Comparison of ENCODE assay signal across 18 mouse cellular contexts in genomic region chr14:28512805-28513590, GRCm38 (mm10). TPM values are rescaled to one million over a fixed set of nuclear protein-coding genes. Genes with fewer than 3 reads are reported as not detected.
DNase-seq lines count a peak whose midpoint lies in the region; ATAC-seq and TF ChIP-seq lines count a peak whose summit lies in the region.
"Had no signal": no experiment of that assay in that cellular context is flagged by ENCODE, and none has a peak within 500 bp of the region (broad histone marks: within the 10 kb centered on the region; RNA-seq: fewer than 3 reads in every experiment).

No protein-coding gene starts in this region.

- H3K4me3 ChIP-seq in intestine, embryonic 15.5 days (replicated peaks) = no peak overlapping the region
- no peak overlapping the region for H3K4me3 ChIP-seq in intestine, postnatal 0 days (ENCODE audit: low read depth, low read length)
- H3K4me3 ChIP-seq in embryonic facial prominence, embryonic 10.5 days = peak overlapping the region; percentile 79; the same call in 1 of the 2 replicates
- H3K4me3 ChIP-seq in hindbrain, embryonic 12.5 days = peak overlapping the region; percentile 65
- peak overlapping the region; percentile 89 for H3K4me3 ChIP-seq in limb, embryonic 13.5 days
- H3K4me3 ChIP-seq: gastrocnemius, adult 2 months had no signal

- H3K4me1 ChIP-seq in intestine, embryonic 15.5 days (replicated peaks) = peaks cover 11% of the 10 kb centered on the region; the same call in 1 of the 2 replicates
- H3K4me1 ChIP-seq in intestine, postnatal 0 days (replicated peaks; ENCODE audit: control insufficient read depth, insufficient read depth, low read length) = 0 out of 2 replicates have a peak, but pooled peaks cover 6% of the 10 kb centered on the region
- peaks cover 79% of the 10 kb centered on the region for H3K4me1 ChIP-seq in embryonic facial prominence, embryonic 10.5 days
- H3K4me1 ChIP-seq in hindbrain, embryonic 12.5 days = peaks cover 52% of the 10 kb centered on the region
- H3K4me1 ChIP-seq in limb, embryonic 13.5 days = peaks cover 70% of the 10 kb centered on the region

- H3K36me3 ChIP-seq in intestine, embryonic 15.5 days = no peaks in the 10 kb centered on the region
- no peaks in the 10 kb centered on the region for H3K36me3 ChIP-seq in intestine, postnatal 0 days (ENCODE audit: control insufficient read depth, insufficient read depth)
- peaks cover 57% of the 10 kb centered on the region for H3K36me3 ChIP-seq in embryonic facial prominence, embryonic 10.5 days (replicated peaks)
- H3K36me3 ChIP-seq in hindbrain, embryonic 12.5 days = no peaks in the 10 kb centered on the region
- peaks cover 45% of the 10 kb centered on the region for H3K36me3 ChIP-seq in limb, embryonic 13.5 days

- no peak overlapping the region for H3K27ac ChIP-seq in intestine, embryonic 15.5 days
- no peak overlapping the region for H3K27ac ChIP-seq in intestine, postnatal 0 days (ENCODE audit: low read depth, low read length)
- no peak overlapping the region for H3K27ac ChIP-seq in embryonic facial prominence, embryonic 10.5 days (replicated peaks)
- 0 out of 2 replicates have a peak overlapping the region, but pooled peaks have one; percentile 14 for H3K27ac ChIP-seq in hindbrain, embryonic 12.5 days
- peak overlapping the region; percentile 35; the same call in 1 of the 2 replicates for H3K27ac ChIP-seq in limb, embryonic 13.5 days
- H3K27ac ChIP-seq: gastrocnemius, adult 2 months; macrophage had no signal

- no peak overlapping the region for H3K9ac ChIP-seq in intestine, embryonic 15.5 days
- no peak overlapping the region for H3K9ac ChIP-seq in intestine, postnatal 0 days (ENCODE audit: low read depth, low read length)
- no peak overlapping the region; the same call in 1 of the 2 replicates for H3K9ac ChIP-seq in hindbrain, embryonic 12.5 days
- H3K9ac ChIP-seq in limb, embryonic 13.5 days = peak overlapping the region; percentile 99

- no peaks in the 10 kb centered on the region for H3K9me3 ChIP-seq in intestine, embryonic 15.5 days
- no peaks in the 10 kb centered on the region for H3K9me3 ChIP-seq in intestine, postnatal 0 days (ENCODE audit: control insufficient read depth)
- H3K9me3 ChIP-seq in embryonic facial prominence, embryonic 10.5 days = no peaks in the 10 kb centered on the region
- no peaks in the 10 kb centered on the region for H3K9me3 ChIP-seq in hindbrain, embryonic 12.5 days (replicated peaks)
- no peaks in the 10 kb centered on the region for H3K9me3 ChIP-seq in limb, embryonic 13.5 days

- peak overlapping the region; percentile 31 for H3K4me2 ChIP-seq in intestine, embryonic 15.5 days (replicated peaks)
- H3K4me2 ChIP-seq in intestine, postnatal 0 days (replicated peaks; ENCODE audit: low read depth) = no peak overlapping the region
- H3K4me2 ChIP-seq in hindbrain, embryonic 12.5 days (replicated peaks) = peak overlapping the region; percentile 87
- peak overlapping the region; percentile 90 for H3K4me2 ChIP-seq in limb, embryonic 13.5 days (replicated peaks)

- TF ChIP-seq CTCF in intestine, postnatal 0 days (IDR thresholded peaks at IDR 0.05; ENCODE audit: low read depth) = no peak

- no peak for DNase-seq in embryonic facial prominence, embryonic 10.5 days (ENCODE audit: low spot score)
- DNase-seq in kidney, adult 18-20 months = no peak
- DNase-seq in T-cell, adult 2 months (ENCODE audit: low spot score) = no peak
- DNase-seq: cerebellum, postnatal 25 days; gastrocnemius, adult 2 months; heart, adult 18-20 months; kidney, adult 8-10 months; kidney, postnatal 4 days; layer of hippocampus, postnatal 36 days; lung, adult 2 months had no signal

- peaks cover 23% of the 10 kb centered on the region for H3K27me3 ChIP-seq in intestine, embryonic 15.5 days (replicated peaks)
- H3K27me3 ChIP-seq in intestine, postnatal 0 days (replicated peaks; ENCODE audit: control insufficient read depth, insufficient read depth, low read length) = peaks cover 48% of the 10 kb centered on the region
- H3K27me3 ChIP-seq in embryonic facial prominence, embryonic 10.5 days (replicated peaks; ENCODE audit: low read depth, poor library complexity, severe bottlenecking) = peaks cover 53% of the 10 kb centered on the region
- peaks cover 20% of the 10 kb centered on the region for H3K27me3 ChIP-seq in hindbrain, embryonic 12.5 days
- 0 out of 2 replicates have a peak, but pooled peaks cover 3% of the 10 kb centered on the region for H3K27me3 ChIP-seq in limb, embryonic 13.5 days
- H3K27me3 ChIP-seq: Patski had no signal

- ATAC-seq in intestine, embryonic 15.5 days = no peak
- ATAC-seq in intestine, postnatal 0 days = no peak
- ATAC-seq in hindbrain, embryonic 12.5 days (ENCODE audit: low FRiP score) = no peak
- no peak for ATAC-seq in limb, embryonic 13.5 days (ENCODE audit: low FRiP score, low read depth)
- no peak for ATAC-seq in inflammation-experienced regulatory T-cells, adult 6 months
- ATAC-seq: forebrain, embryonic 14.5 days; Patski had no signal

- WGBS in intestine, embryonic 15.5 days = 82% methylated on average over 5 of the region's 5 CpGs
- WGBS in intestine, postnatal 0 days = 90% methylated on average over 5 of the region's 5 CpGs
- 73% methylated on average over 5 of the region's 5 CpGs for WGBS in embryonic facial prominence, embryonic 10.5 days
- 53% methylated on average over 5 of the region's 5 CpGs for WGBS in hindbrain, embryonic 12.5 days
- WGBS in limb, embryonic 13.5 days = 67% methylated on average over 5 of the region's 5 CpGs

RNA-seq across cellular contexts. Expression of gene Wnt5a, which starts 8.4 kb away (rescaled TPM):
- polyA plus RNA-seq in intestine, embryonic 15.5 days (2015; fragmentation: Nextera tagmentation; extraction: Ambion mirVana) = 23.2 and 27.4 TPM in 2 replicates
- 11.6 and 12.0 TPM in 2 replicates for polyA plus RNA-seq in intestine, postnatal 0 days (2015; fragmentation: Nextera tagmentation; extraction: Ambion mirVana)
- polyA plus RNA-seq in embryonic facial prominence, embryonic 10.5 days (2016; fragmentation: Nextera tagmentation; extraction: Ambion mirVana) = 37.2 and 40.4 TPM in 2 replicates
- polyA plus RNA-seq in hindbrain, embryonic 12.5 days (2016; fragmentation: Nextera tagmentation; extraction: Ambion mirVana) = 55.4 and 72.7 TPM in 2 replicates
- polyA plus RNA-seq in limb, embryonic 13.5 days (2015; fragmentation: Nextera tagmentation; extraction: Ambion mirVana) = 137 and 154 TPM in 2 replicates
- polyA plus RNA-seq in inflammation-experienced regulatory T-cells, adult 6 months (2017; shearing (Covaris generic)) = not detected
- polyA plus RNA-seq: macrophage had no signal

Comparison
In these comparisons a context has a peak if more than half of its experiments do, and no peak if none do; other contexts are left out.
1. H3K27ac ChIP-seq: peak in hindbrain, embryonic 12.5 days (single experiment) and limb, embryonic 13.5 days (single experiment); none in intestine, embryonic 15.5 days (single experiment), intestine, postnatal 0 days (single experiment) and embryonic facial prominence, embryonic 10.5 days (single experiment).
2. H3K4me3 ChIP-seq: peak in embryonic facial prominence, embryonic 10.5 days (single experiment), hindbrain, embryonic 12.5 days (single experiment) and limb, embryonic 13.5 days (single experiment); none in intestine, embryonic 15.5 days (single experiment) and intestine, postnatal 0 days (single experiment).
3. RNA of gene Wnt5a, which starts 8.4 kb away (polyA plus RNA-seq): 137 to 154 TPM in limb, embryonic 13.5 days, 55.4 to 72.7 TPM in hindbrain, embryonic 12.5 days, 37.2 to 40.4 TPM in embryonic facial prominence, embryonic 10.5 days, 23.2 to 27.4 TPM in intestine, embryonic 15.5 days and 11.6 to 12.0 TPM in intestine, postnatal 0 days; not detected in inflammation-experienced regulatory T-cells, adult 6 months; every median in the first group is over 10 times any median in the second.